Mouse (Mus musculus) lung, postnatal 0 days (tissue): ENCODE measurements at regions not wholly inside any gene's neighbourhood (a gene's known extent, or its start where the extent isn't known, plus 50 kb on each side); places are given as distances from the start of the nearest gene placed in this dataset.

Source experiments
- CTCF ChIP-seq: IDR thresholded peaks from 2 replicates; pipeline ENCODE4 v1.5.1; 2016; ENCODE audit warnings: antibody characterized with exemption, mild to moderate bottlenecking
- EP300 ChIP-seq: IDR thresholded peaks from 2 replicates; pipeline ENCODE4 v1.6.1; 2016; ENCODE audit warnings: antibody characterized with exemption, mild to moderate bottlenecking, control low read depth

- TF ChIP-seq CTCF (no peak), EP300 (no peak)
Observed at GRCm38 (mm10) chr10:83819950-83820275, 97.2 kb downstream of the 1500009L16Rik start.
